Mouse (Mus musculus) neural tube, embryonic 11.5 days (tissue): ENCODE results near the gene Nagk. TPM values are rescaled to one million over a fixed set of nuclear protein-coding genes. Genes with fewer than 3 reads are reported as not detected.

ENCODE experiments used
- ATAC-seq: fragments of 200-750 bp; cut with Nextera tagmentation; 2 replicates; pipeline ENCODE4 v1.8.0; 2017; ENCODE audit warnings: moderate number of reproducible peaks, mild to moderate bottlenecking, moderate TSS enrichment, moderate library complexity; ENCODE audit not compliant: insufficient read depth, low FRiP score, low TSS enrichment
- DNase-seq: peaks from one replicate; pipeline ENCODE4 v3.0.0-alpha.2; 2015; ENCODE audit warnings: low spot score
- H3K27ac ChIP-seq: fragments of 300-500 bp; sonication (generic); 2 replicates; pipeline ENCODE4 v1.5.1; 2014; ENCODE audit warnings: low read depth, mild to moderate bottlenecking, low read length
- H3K27me3 ChIP-seq: fragments of 300-500 bp; sonication (generic); 2 replicates; pipeline ENCODE4 v1.6.1; 2014; ENCODE audit warnings: mild to moderate bottlenecking, low read length, mixed read lengths; ENCODE audit not compliant: control insufficient read depth, insufficient read depth
- H3K36me3 ChIP-seq: fragments of 300-500 bp; sonication (generic); 2 replicates; pipeline ENCODE4 v1.6.1; 2014; ENCODE audit warnings: mild to moderate bottlenecking, low read length, moderate library complexity, mixed read lengths; ENCODE audit not compliant: control insufficient read depth, insufficient read depth
- H3K4me1 ChIP-seq: fragments of 300-500 bp; sonication (generic); 2 replicates; pipeline ENCODE4 v1.6.1; 2014; ENCODE audit warnings: low read length, mixed read lengths; ENCODE audit not compliant: control insufficient read depth, insufficient read depth
- H3K4me2 ChIP-seq: fragments of 300-500 bp; sonication (generic); 2 replicates; pipeline ENCODE4 v1.6.1; 2014; ENCODE audit warnings: low read depth, mild to moderate bottlenecking, moderate library complexity
- H3K4me3 ChIP-seq: fragments of 300-500 bp; sonication (generic); 2 replicates; pipeline ENCODE4 v1.5.1; 2014; ENCODE audit warnings: low read depth, low read length
- H3K9ac ChIP-seq: fragments of 300-500 bp; sonication (generic); 2 replicates; pipeline ENCODE4 v1.6.1; 2014; ENCODE audit warnings: mild to moderate bottlenecking, low read length
- H3K9me3 ChIP-seq: fragments of 300-500 bp; sonication (generic); 2 replicates; pipeline ENCODE4 v1.6.1; 2016; ENCODE audit warnings: low read length; ENCODE audit not compliant: control insufficient read depth
- WGBS: fragments of 180-500 bp; shearing (Covaris S2); extraction: QIAGEN DNeasy Blood & Tissue Kit; methylation state at CpG from one replicate; pipeline ENCODE4 v1.1.7; 2014; 5-methylcytosine and 5-hydroxymethylcytosine counted together
- polyA plus RNA-seq: library from polyadenylated mRNA; unstranded; fragments of >200 nt; fragmentation: Nextera tagmentation; extraction: Ambion mirVana; gene quantifications from 2 replicates; pipeline ENCODE4 v1.2.1, GENCODE M21; 2014

The Nagk gene
- polyA plus RNA-seq, 1 experiment from 2014 or later: 36.4 TPM

GRCm38 (mm10) chr6:83849446-83849845, 54.7 kb downstream of the Nagk start:
- no peak for ATAC-seq
- 92% methylated on average over 2 of the region's 2 CpGs for WGBS

More at GRCm38 (mm10) chr6:83849446-83849845, 54.7 kb downstream of the Nagk start:
- Histone ChIP-seq H3K27me3 (no peaks in the 10 kb centered on the region), H3K36me3 (no peaks in the 10 kb centered on the region), H3K4me1 (no peaks in the 10 kb centered on the region), H3K4me3 (no peak overlapping the region), H3K9ac (no peak overlapping the region), H3K4me2 (no peak overlapping the region), H3K27ac (no peak overlapping the region), H3K9me3 (no peaks in the 10 kb centered on the region)
- DNase-seq: no peak

Other genes with a start within 250 kb of the Nagk start
- 24.7 and 27.9 TPM in 2 replicates for gene Stambp, start 222.3 kb upstream of the Nagk start, polyA plus RNA-seq
- gene Clec4f, start 138.8 kb upstream of the Nagk start, polyA plus RNA-seq: not detected in 2 replicates
- not detected in 2 replicates for gene Cd207, start 117.1 kb upstream of the Nagk start, polyA plus RNA-seq
- not detected in 2 replicates for gene Vax2, start 83.7 kb upstream of the Nagk start, polyA plus RNA-seq
- not detected in 2 replicates for gene Atp6v1b1, start 52.0 kb upstream of the Nagk start, polyA plus RNA-seq
- gene Ankrd53, start 32.3 kb upstream of the Nagk start, polyA plus RNA-seq: 0.26 TPM in 1 of 2 replicates, not detected in the other
- 56.7 and 57.7 TPM in 2 replicates for gene Tex261, start 19.2 kb upstream of the Nagk start, polyA plus RNA-seq
- gene Paip2b, start 36.8 kb downstream of the Nagk start, polyA plus RNA-seq: 19.1 and 21.9 TPM in 2 replicates
- gene Zfp638, start 72.1 kb downstream of the Nagk start, polyA plus RNA-seq: 98.1 and 102 TPM in 2 replicates
- 6.3 and 6.7 TPM in 2 replicates for gene Dysf, start 213.6 kb downstream of the Nagk start, polyA plus RNA-seq